Mouse (Mus musculus) neural tube, embryonic 13.5 days (tissue): Measurements from ENCODE around the gene Gm6337. TPM values are rescaled to one million over a fixed set of nuclear protein-coding genes. Genes with fewer than 3 reads are reported as not detected.
"Not testable (repeated sequence)": the region's sequence is repeated elsewhere in the genome, so short reads cannot be mapped to it uniquely, and the experiment has no call there.

Experiments used
- ATAC-seq: fragments of 200-750 bp; cut with Nextera tagmentation; 2 replicates; pipeline ENCODE4 v1.8.0; 2017; ENCODE audit warnings: low read depth, mild to moderate bottlenecking, moderate TSS enrichment, moderate library complexity
- H3K27ac ChIP-seq: fragments of 300-500 bp; sonication (generic); replicated peaks from 2 replicates; pipeline ENCODE4 v1.5.1; 2015; ENCODE audit warnings: moderate library complexity, mild to moderate bottlenecking, inconsistent platforms
- H3K27me3 ChIP-seq: fragments of 300-500 bp; sonication (generic); 2 replicates; pipeline ENCODE4 v1.6.1; 2015; ENCODE audit warnings: mild to moderate bottlenecking, inconsistent platforms
- H3K36me3 ChIP-seq: fragments of 300-500 bp; sonication (generic); 2 replicates; pipeline ENCODE4 v1.6.1; 2015; ENCODE audit warnings: mild to moderate bottlenecking, inconsistent platforms
- H3K4me1 ChIP-seq: fragments of 300-500 bp; sonication (generic); replicated peaks from 2 replicates; pipeline ENCODE4 v1.6.1; 2015; ENCODE audit warnings: inconsistent platforms
- H3K4me2 ChIP-seq: fragments of 300-500 bp; sonication (generic); 2 replicates; pipeline ENCODE4 v1.6.1; 2015; ENCODE audit warnings: inconsistent platforms, mild to moderate bottlenecking, moderate library complexity
- H3K4me3 ChIP-seq: fragments of 300-500 bp; sonication (generic); 2 replicates; pipeline ENCODE4 v1.5.1; 2015; ENCODE audit warnings: mild to moderate bottlenecking, inconsistent platforms
- H3K9ac ChIP-seq: fragments of 300-500 bp; sonication (generic); 2 replicates; pipeline ENCODE4 v1.6.1; 2015; ENCODE audit warnings: moderate library complexity, mild to moderate bottlenecking, inconsistent platforms
- H3K9me3 ChIP-seq: fragments of 300-500 bp; sonication (generic); 2 replicates; pipeline ENCODE4 v1.6.1; 2016; ENCODE audit warnings: inconsistent platforms
- WGBS: fragments of 180-500 bp; shearing (Covaris S2); methylation state at CpG from one replicate; pipeline ENCODE4 v1.1.7; 2015; 5-methylcytosine and 5-hydroxymethylcytosine counted together
- polyA plus RNA-seq: library from polyadenylated mRNA; unstranded; fragments of >200 nt; fragmentation: Nextera tagmentation; extraction: Ambion mirVana; gene quantifications from 2 replicates; pipeline ENCODE4 v1.2.1, GENCODE M21; 2015

Gm6337 gene
- polyA plus RNA-seq = not detected in 2 replicates

- H3K4me3 ChIP-seq, H3K9ac ChIP-seq, H3K27ac ChIP-seq, H3K36me3 ChIP-seq, H3K4me2 ChIP-seq, H3K27me3 ChIP-seq, H3K4me1 ChIP-seq, H3K9me3 ChIP-seq, ATAC-seq: not testable (repeated sequence)
- WGBS = 90% methylated on average over 4 of the region's 4 CpGs
These were observed at the start of gene Gm6337 for GRCm38 (mm10) chr14:6058167-6058566. Gene Gm6337, minus strand, starts transcription at chr14:6058267.

- H3K9ac ChIP-seq = 0 out of 2 replicates have a peak overlapping the region, but pooled peaks have one; percentile 61
- WGBS = 10% methylated on average over 9 of the region's 9 CpGs
- ATAC-seq = not testable (repeated sequence)
These were observed 49.4 kb upstream of the Gm6337 start for GRCm38 (mm10) chr14:6107500-6107899.

GRCm38 (mm10) chr14:6093842-6094241, 35.8 kb upstream of the Gm6337 start, which contains the start of gene Gm8206:
Gene Gm8206, minus strand, starts transcription at chr14:6093942.
- H3K9ac ChIP-seq, ATAC-seq: not testable (repeated sequence)
- 89% methylated on average over 2 of the region's 3 CpGs for WGBS

More at GRCm38 (mm10) chr14:6107500-6107899, 49.4 kb upstream of the Gm6337 start:
- H3K9me3 ChIP-seq, H3K27ac ChIP-seq, H3K4me1 ChIP-seq, H3K27me3 ChIP-seq, H3K36me3 ChIP-seq: not testable (repeated sequence)
- H3K4me3 ChIP-seq = peak overlapping the region; percentile 40
- peak overlapping the region; percentile 51 for H3K4me2 ChIP-seq

More at GRCm38 (mm10) chr14:6093842-6094241, 35.8 kb upstream of the Gm6337 start, which contains the start of gene Gm8206:
- H3K9me3 ChIP-seq, H3K4me1 ChIP-seq, H3K36me3 ChIP-seq, H3K4me3 ChIP-seq, H3K27ac ChIP-seq, H3K4me2 ChIP-seq, H3K27me3 ChIP-seq: not testable (repeated sequence)

Other genes with a start within 250 kb of the Gm6337 start
- gene Gm3424, start 227.9 kb downstream of the Gm6337 start, polyA plus RNA-seq = not detected in 2 replicates
- gene Gm8237, start 177.9 kb downstream of the Gm6337 start, polyA plus RNA-seq = 0.50 and 1.0 TPM in 2 replicates
- 2.0 and 2.5 TPM in 2 replicates for gene Gm3248, start 96.5 kb downstream of the Gm6337 start, polyA plus RNA-seq
- gene Gm3453, start 79.1 kb downstream of the Gm6337 start, polyA plus RNA-seq = not detected in 2 replicates
- 1.9 and 3.1 TPM in 2 replicates for gene Gm8206, start 35.7 kb upstream of the Gm6337 start, polyA plus RNA-seq
- gene Gm3468, start 50.4 kb upstream of the Gm6337 start, polyA plus RNA-seq = 4.3 and 4.4 TPM in 2 replicates
- not detected in 2 replicates for gene Gm3476, start 67.5 kb upstream of the Gm6337 start, polyA plus RNA-seq
- gene Gm21560, start 161.0 kb upstream of the Gm6337 start, polyA plus RNA-seq = not detected in 2 replicates
- 5.9 and 6.0 TPM in 2 replicates for gene Gm3411, start 229.0 kb upstream of the Gm6337 start, polyA plus RNA-seq
- gene Gm21103, start 246.6 kb upstream of the Gm6337 start, polyA plus RNA-seq = not detected in 2 replicates